Mouse (Mus musculus): ENCODE results near the gene Slc23a4. TPM values are rescaled to one million over a fixed set of nuclear protein-coding genes. Genes with fewer than 3 reads are reported as not detected.

The Slc23a4 gene
- polyA plus RNA-seq (2012; rRNA removed) = 76.2 and 221 TPM in 2 replicates

GRCm38 (mm10) chr6:34988081-34988761, at the start of gene Slc23a4:
Slc23a4 (minus strand) TSS chr6:34988404.
- no peaks in the 10 kb centered on the region for H3K36me3 ChIP-seq (ENCODE audit: control insufficient read depth, insufficient read depth, low read length)
- peaks cover 8% of the 10 kb centered on the region for H3K4me1 ChIP-seq (ENCODE audit: control insufficient read depth, insufficient read depth, insufficient read length, low read length)
- 8% methylated on average over 20 of the region's 20 CpGs for WGBS
- peak within 1 kb of the TSS; percentile 61 for H3K27ac ChIP-seq (ENCODE audit: insufficient read depth, low read depth, low read length)
- peak within 1 kb of the TSS; percentile 66 for H3K4me3 ChIP-seq (ENCODE audit: low read depth, low read length)
- TF ChIP-seq POLR2A (IDR thresholded peaks at IDR 0.05; ENCODE audit: low read depth, low read length) (no peak), CTCF (IDR thresholded peaks at IDR 0.05; ENCODE audit: extremely low read depth, insufficient read length, insufficient replicate concordance, low read depth, low read length) (no peak)
- H3K27me3 ChIP-seq (ENCODE audit: control insufficient read depth, insufficient read depth, low read length) = no peaks in the 10 kb centered on the region

- no peaks in the 10 kb centered on the region for H3K27me3 ChIP-seq (ENCODE audit: control insufficient read depth, insufficient read depth, low read length)
- 94% methylated on average over 11 of the region's 11 CpGs for WGBS
- H3K4me3 ChIP-seq (ENCODE audit: low read depth, low read length) = no peak overlapping the region
- H3K4me1 ChIP-seq (ENCODE audit: control insufficient read depth, insufficient read depth, insufficient read length, low read length) = no peaks in the 10 kb centered on the region
- H3K27ac ChIP-seq (ENCODE audit: insufficient read depth, low read depth, low read length) = no peak overlapping the region
- TF ChIP-seq POLR2A (IDR thresholded peaks at IDR 0.05; ENCODE audit: low read depth, low read length) (no peak), CTCF (IDR thresholded peaks at IDR 0.05; ENCODE audit: extremely low read depth, insufficient read length, insufficient replicate concordance, low read depth, low read length) (no peak)
- H3K36me3 ChIP-seq (ENCODE audit: control insufficient read depth, insufficient read depth, low read length) = peaks cover 4% of the 10 kb centered on the region
Measured at GRCm38 (mm10) chr6:35033341-35033740, 45.1 kb upstream of the Slc23a4 start.

GRCm38 (mm10) chr6:35032704-35033103, 44.5 kb upstream of the Slc23a4 start:
- peaks cover 4% of the 10 kb centered on the region for H3K36me3 ChIP-seq (ENCODE audit: control insufficient read depth, insufficient read depth, low read length)
- no peaks in the 10 kb centered on the region for H3K27me3 ChIP-seq (ENCODE audit: control insufficient read depth, insufficient read depth, low read length)
- no peak overlapping the region for H3K27ac ChIP-seq (ENCODE audit: insufficient read depth, low read depth, low read length)
- no peaks in the 10 kb centered on the region for H3K4me1 ChIP-seq (ENCODE audit: control insufficient read depth, insufficient read depth, insufficient read length, low read length)
- TF ChIP-seq CTCF (IDR thresholded peaks at IDR 0.05; ENCODE audit: extremely low read depth, insufficient read length, insufficient replicate concordance, low read depth, low read length) = no peak
- no peak for TF ChIP-seq POLR2A (IDR thresholded peaks at IDR 0.05; ENCODE audit: low read depth, low read length)
- 67% methylated on average over 2 of the region's 2 CpGs for WGBS
- no peak overlapping the region for H3K4me3 ChIP-seq (ENCODE audit: low read depth, low read length)

- no peaks in the 10 kb centered on the region; the same call in 1 of the 2 replicates for H3K36me3 ChIP-seq (ENCODE audit: control insufficient read depth, insufficient read depth, low read length)
- 92% methylated on average over 4 of the region's 4 CpGs for WGBS
- no peak for TF ChIP-seq CTCF (IDR thresholded peaks at IDR 0.05; ENCODE audit: extremely low read depth, insufficient read length, insufficient replicate concordance, low read depth, low read length)
- no peak for TF ChIP-seq POLR2A (IDR thresholded peaks at IDR 0.05; ENCODE audit: low read depth, low read length)
Measured at GRCm38 (mm10) chr6:35030811-35031210, 42.6 kb upstream of the Slc23a4 start.

GRCm38 (mm10) chr6:35030226-35030625, 42.0 kb upstream of the Slc23a4 start:
- Histone ChIP-seq H3K27me3 (ENCODE audit: control insufficient read depth, insufficient read depth, low read length) (no peaks in the 10 kb centered on the region), H3K27ac (ENCODE audit: insufficient read depth, low read depth, low read length) (no peak overlapping the region), H3K4me1 (ENCODE audit: control insufficient read depth, insufficient read depth, insufficient read length, low read length) (no peaks in the 10 kb centered on the region), H3K4me3 (ENCODE audit: low read depth, low read length) (no peak overlapping the region), H3K36me3 (ENCODE audit: control insufficient read depth, insufficient read depth, low read length) (no peaks in the 10 kb centered on the region; the same call in 1 of the 2 replicates)
- 84% methylated on average over 6 of the region's 6 CpGs for WGBS
- no peak for TF ChIP-seq CTCF (IDR thresholded peaks at IDR 0.05; ENCODE audit: extremely low read depth, insufficient read length, insufficient replicate concordance, low read depth, low read length)
- no peak for TF ChIP-seq POLR2A (IDR thresholded peaks at IDR 0.05; ENCODE audit: low read depth, low read length)

More at GRCm38 (mm10) chr6:35030811-35031210, 42.6 kb upstream of the Slc23a4 start:
- Histone ChIP-seq H3K4me3 (ENCODE audit: low read depth, low read length) (no peak overlapping the region), H3K27ac (ENCODE audit: insufficient read depth, low read depth, low read length) (no peak overlapping the region), H3K4me1 (ENCODE audit: control insufficient read depth, insufficient read depth, insufficient read length, low read length) (no peaks in the 10 kb centered on the region), H3K27me3 (ENCODE audit: control insufficient read depth, insufficient read depth, low read length) (no peaks in the 10 kb centered on the region)

GRCm38 (mm10) chr6:35028023-35028422, 39.8 kb upstream of the Slc23a4 start:
- 91% methylated on average over 2 of the region's 2 CpGs for WGBS
- TF ChIP-seq CTCF (IDR thresholded peaks at IDR 0.05; ENCODE audit: extremely low read depth, insufficient read length, insufficient replicate concordance, low read depth, low read length) (no peak), POLR2A (IDR thresholded peaks at IDR 0.05; ENCODE audit: low read depth, low read length) (no peak)
- Histone ChIP-seq H3K27me3 (ENCODE audit: control insufficient read depth, insufficient read depth, low read length) (no peaks in the 10 kb centered on the region), H3K36me3 (ENCODE audit: control insufficient read depth, insufficient read depth, low read length) (peaks cover 3% of the 10 kb centered on the region), H3K27ac (ENCODE audit: insufficient read depth, low read depth, low read length) (no peak overlapping the region), H3K4me3 (ENCODE audit: low read depth, low read length) (no peak overlapping the region), H3K4me1 (ENCODE audit: control insufficient read depth, insufficient read depth, insufficient read length, low read length) (0 out of 2 replicates have a peak, but pooled peaks cover 1% of the 10 kb centered on the region)

GRCm38 (mm10) chr6:35027257-35027656, 39.1 kb upstream of the Slc23a4 start:
- Histone ChIP-seq H3K36me3 (ENCODE audit: control insufficient read depth, insufficient read depth, low read length) (peaks cover 6% of the 10 kb centered on the region), H3K4me3 (ENCODE audit: low read depth, low read length) (no peak overlapping the region), H3K4me1 (ENCODE audit: control insufficient read depth, insufficient read depth, insufficient read length, low read length) (0 out of 2 replicates have a peak, but pooled peaks cover 1% of the 10 kb centered on the region), H3K27me3 (ENCODE audit: control insufficient read depth, insufficient read depth, low read length) (no peaks in the 10 kb centered on the region), H3K27ac (ENCODE audit: insufficient read depth, low read depth, low read length) (no peak overlapping the region)
- WGBS = 73% methylated on average over 6 of the region's 6 CpGs
- TF ChIP-seq POLR2A (IDR thresholded peaks at IDR 0.05; ENCODE audit: low read depth, low read length) (no peak), CTCF (IDR thresholded peaks at IDR 0.05; ENCODE audit: extremely low read depth, insufficient read length, insufficient replicate concordance, low read depth, low read length) (no peak)

All from small intestine, adult 2 months (tissue).